In genomic region chr4:124708518-124709477, GRCm38 (mm10) we compare ENCODE assay signal across 8 mouse cellular contexts. TPM values are rescaled to one million over a fixed set of nuclear protein-coding genes. Genes with fewer than 3 reads are reported as not detected.
A peak's percentile ranks its signal among the peaks of the same experiment; 100 is the strongest.
DNase-seq lines count a peak whose midpoint lies in the region; ATAC-seq lines count a peak whose summit lies in the region.

No protein-coding gene starts in this region.

- peak overlapping the region; percentile 57 for H3K4me2 ChIP-seq in forebrain, embryonic 11.5 days (ENCODE audit: low read depth, low read length, severe bottlenecking)
- H3K4me2 ChIP-seq in heart, embryonic 15.5 days = peak overlapping the region; percentile 86
- peak overlapping the region; percentile 84 for H3K4me2 ChIP-seq in liver, embryonic 16.5 days (ENCODE audit: low read depth, low read length)
- H3K4me2 ChIP-seq in neural tube, embryonic 11.5 days (ENCODE audit: low read depth) = peak overlapping the region; percentile 41
- peak overlapping the region; percentile 74 for H3K4me2 ChIP-seq in stomach, embryonic 16.5 days (ENCODE audit: low read depth, low read length)

- peak overlapping the region; percentile 66; the same call in 1 of the 2 replicates for H3K27ac ChIP-seq in forebrain, embryonic 11.5 days (ENCODE audit: low read depth, low read length)
- H3K27ac ChIP-seq in heart, embryonic 15.5 days = peak overlapping the region; percentile 94
- H3K27ac ChIP-seq in liver, embryonic 16.5 days (ENCODE audit: low read length) = peak overlapping the region; percentile 90
- peak overlapping the region; percentile 71 for H3K27ac ChIP-seq in neural tube, embryonic 11.5 days (ENCODE audit: low read depth, low read length)
- H3K27ac ChIP-seq in stomach, embryonic 16.5 days (ENCODE audit: low read length) = peak overlapping the region; percentile 99

- H3K9ac ChIP-seq in forebrain, embryonic 11.5 days (ENCODE audit: low read length) = peak overlapping the region; percentile 51
- peak overlapping the region; percentile 49 for H3K9ac ChIP-seq in heart, embryonic 15.5 days
- H3K9ac ChIP-seq in liver, embryonic 16.5 days (ENCODE audit: low read depth, low read length) = peak overlapping the region; percentile 61
- no peak overlapping the region for H3K9ac ChIP-seq in neural tube, embryonic 11.5 days (ENCODE audit: low read length)
- peak overlapping the region; percentile 70 for H3K9ac ChIP-seq in stomach, embryonic 16.5 days (ENCODE audit: low read length)

- H3K4me1 ChIP-seq in forebrain, embryonic 11.5 days (replicated peaks; ENCODE audit: control insufficient read depth, insufficient read depth, low read length) = peaks cover 26% of the 10 kb centered on the region
- peaks cover 46% of the 10 kb centered on the region for H3K4me1 ChIP-seq in heart, embryonic 15.5 days (replicated peaks)
- H3K4me1 ChIP-seq in liver, embryonic 16.5 days (ENCODE audit: control insufficient read depth, low read depth, low read length) = peaks cover 56% of the 10 kb centered on the region
- H3K4me1 ChIP-seq in neural tube, embryonic 11.5 days (ENCODE audit: control insufficient read depth, insufficient read depth, low read length) = peaks cover 26% of the 10 kb centered on the region
- H3K4me1 ChIP-seq in stomach, embryonic 16.5 days (ENCODE audit: control insufficient read depth, insufficient read depth, low read length) = peaks cover 35% of the 10 kb centered on the region

- H3K27me3 ChIP-seq in forebrain, embryonic 11.5 days (ENCODE audit: control insufficient read depth, insufficient read depth, low read length) = no peaks in the 10 kb centered on the region; the same call in 1 of the 2 replicates
- no peaks in the 10 kb centered on the region for H3K27me3 ChIP-seq in heart, embryonic 15.5 days
- H3K27me3 ChIP-seq in liver, embryonic 16.5 days (ENCODE audit: control insufficient read depth, insufficient read depth, low read depth, low read length) = no peaks in the 10 kb centered on the region
- peaks cover 7% of the 10 kb centered on the region; the same call in 1 of the 2 replicates for H3K27me3 ChIP-seq in neural tube, embryonic 11.5 days (ENCODE audit: control insufficient read depth, insufficient read depth, low read length)
- no peaks in the 10 kb centered on the region for H3K27me3 ChIP-seq in stomach, embryonic 16.5 days (ENCODE audit: control insufficient read depth, insufficient read depth, low read length)

- peak; percentile 97 for DNase-seq in 3T3-L1 (ENCODE audit: low read depth, low spot score)
- DNase-seq in adrenal gland, adult 8-10 months = peak; percentile 94
- peak; percentile 91 for DNase-seq in forebrain, embryonic 11.5 days (ENCODE audit: low spot score)
- DNase-seq in kidney, postnatal 14 days = peak; percentile 93
- DNase-seq in neural tube, embryonic 11.5 days (ENCODE audit: low spot score) = peak; percentile 85

- peak; percentile 77 for ATAC-seq in forebrain, embryonic 11.5 days (replicated peaks; ENCODE audit: low FRiP score)
- ATAC-seq in heart, embryonic 15.5 days (replicated peaks; ENCODE audit: insufficient number of reproducible peaks, insufficient read depth, low FRiP score, low read depth) = peak; percentile 86
- ATAC-seq in liver, embryonic 16.5 days (ENCODE audit: low read depth) = peak; percentile 80
- ATAC-seq in neural tube, embryonic 11.5 days (ENCODE audit: insufficient read depth, low FRiP score, low TSS enrichment) = no peak
- peak; percentile 93 for ATAC-seq in stomach, embryonic 16.5 days (ENCODE audit: insufficient read depth, low FRiP score)

- no peaks in the 10 kb centered on the region for H3K9me3 ChIP-seq in forebrain, embryonic 11.5 days (ENCODE audit: control insufficient read depth, low read length)
- H3K9me3 ChIP-seq in heart, embryonic 15.5 days (replicated peaks) = no peaks in the 10 kb centered on the region
- H3K9me3 ChIP-seq in liver, embryonic 16.5 days (replicated peaks; ENCODE audit: control insufficient read depth, low read length) = no peaks in the 10 kb centered on the region
- H3K9me3 ChIP-seq in neural tube, embryonic 11.5 days (ENCODE audit: control insufficient read depth, low read length) = no peaks in the 10 kb centered on the region
- no peaks in the 10 kb centered on the region for H3K9me3 ChIP-seq in stomach, embryonic 16.5 days (replicated peaks; ENCODE audit: control insufficient read depth, low read length)

- peak overlapping the region; percentile 24; the same call in 1 of the 2 replicates for H3K4me3 ChIP-seq in forebrain, embryonic 11.5 days (ENCODE audit: low read depth, low read length)
- peak overlapping the region; percentile 55 for H3K4me3 ChIP-seq in heart, embryonic 15.5 days
- H3K4me3 ChIP-seq in liver, embryonic 16.5 days (ENCODE audit: low read depth, low read length) = peak overlapping the region; percentile 60
- H3K4me3 ChIP-seq in neural tube, embryonic 11.5 days (ENCODE audit: low read depth, low read length) = peak overlapping the region; percentile 23
- peak overlapping the region; percentile 45 for H3K4me3 ChIP-seq in stomach, embryonic 16.5 days (replicated peaks; ENCODE audit: low read length)

- 1% methylated on average over 41 of the region's 41 CpGs for WGBS in forebrain, embryonic 11.5 days
- under 1% methylated on average over 41 of the region's 41 CpGs for WGBS in heart, embryonic 15.5 days
- WGBS in liver, embryonic 16.5 days (ENCODE audit: insufficient replicate concordance) = 2% methylated on average over 41 of the region's 41 CpGs
- 2% methylated on average over 41 of the region's 41 CpGs for WGBS in neural tube, embryonic 11.5 days
- 1% methylated on average over 41 of the region's 41 CpGs for WGBS in stomach, embryonic 16.5 days

- no peaks in the 10 kb centered on the region for H3K36me3 ChIP-seq in forebrain, embryonic 11.5 days (ENCODE audit: control insufficient read depth, insufficient read depth, low read length)
- H3K36me3 ChIP-seq in heart, embryonic 15.5 days = peaks cover 3% of the 10 kb centered on the region; the same call in 1 of the 2 replicates
- H3K36me3 ChIP-seq in liver, embryonic 16.5 days (ENCODE audit: control insufficient read depth, insufficient read depth) = no peaks in the 10 kb centered on the region; the same call in 1 of the 2 replicates
- no peaks in the 10 kb centered on the region for H3K36me3 ChIP-seq in neural tube, embryonic 11.5 days (ENCODE audit: control insufficient read depth, insufficient read depth, low read length)
- H3K36me3 ChIP-seq in stomach, embryonic 16.5 days (ENCODE audit: control insufficient read depth, insufficient read depth, low read length) = 0 out of 2 replicates have a peak, but pooled peaks cover 4% of the 10 kb centered on the region

RNA-seq across cellular contexts. Expression of gene Sf3a3, which starts 5.8 kb away (rescaled TPM):
- 10 to 100 TPM; 33.5 to 42.5 (median 37.2) TPM for total RNA-seq in adrenal gland, adult 8-10 months (2022)
- 218 and 220 TPM in 2 replicates for polyA plus RNA-seq in forebrain, embryonic 11.5 days (2014; fragmentation: Nextera tagmentation; extraction: Ambion mirVana)
- 73.6 and 86.5 TPM in 2 replicates for polyA plus RNA-seq in heart, embryonic 15.5 days (2015; fragmentation: Nextera tagmentation; extraction: Ambion mirVana)
- polyA plus RNA-seq in liver, embryonic 16.5 days (2015; fragmentation: Nextera tagmentation; extraction: Ambion mirVana) = 49.4 and 54.4 TPM in 2 replicates
- 196 TPM in 2 replicates for polyA plus RNA-seq in neural tube, embryonic 11.5 days (2014; fragmentation: Nextera tagmentation; extraction: Ambion mirVana)
- polyA plus RNA-seq in stomach, embryonic 16.5 days (2015; fragmentation: Nextera tagmentation; extraction: Ambion mirVana) = 114 and 118 TPM in 2 replicates

RNA-seq across cellular contexts. Expression of gene Fhl3, which starts 8.3 kb away (rescaled TPM):
- 10 to 100 TPM in 2 of 4 experiments, 1 to 10 TPM in 2; 5.5 to 12.8 (median 8.9) TPM for total RNA-seq in adrenal gland, adult 8-10 months (2022)
- 5.5 and 6.4 TPM in 2 replicates for polyA plus RNA-seq in forebrain, embryonic 11.5 days (2014; fragmentation: Nextera tagmentation; extraction: Ambion mirVana)
- 6.2 and 7.5 TPM in 2 replicates for polyA plus RNA-seq in heart, embryonic 15.5 days (2015; fragmentation: Nextera tagmentation; extraction: Ambion mirVana)
- 2.5 TPM in 2 replicates for polyA plus RNA-seq in liver, embryonic 16.5 days (2015; fragmentation: Nextera tagmentation; extraction: Ambion mirVana)
- polyA plus RNA-seq in neural tube, embryonic 11.5 days (2014; fragmentation: Nextera tagmentation; extraction: Ambion mirVana) = 6.2 and 6.5 TPM in 2 replicates
- polyA plus RNA-seq in stomach, embryonic 16.5 days (2015; fragmentation: Nextera tagmentation; extraction: Ambion mirVana) = 10.1 and 10.8 TPM in 2 replicates

RNA-seq across cellular contexts. Expression of gene Utp11, which starts 15.4 kb away (rescaled TPM):
- total RNA-seq in adrenal gland, adult 8-10 months (2022) = 10 to 100 TPM; 31.2 to 40.7 (median 34.4) TPM
- 55.3 and 63.2 TPM in 2 replicates for polyA plus RNA-seq in forebrain, embryonic 11.5 days (2014; fragmentation: Nextera tagmentation; extraction: Ambion mirVana)
- polyA plus RNA-seq in heart, embryonic 15.5 days (2015; fragmentation: Nextera tagmentation; extraction: Ambion mirVana) = 42.6 and 47.5 TPM in 2 replicates
- polyA plus RNA-seq in liver, embryonic 16.5 days (2015; fragmentation: Nextera tagmentation; extraction: Ambion mirVana) = 19.9 and 22.7 TPM in 2 replicates
- 54.0 and 56.7 TPM in 2 replicates for polyA plus RNA-seq in neural tube, embryonic 11.5 days (2014; fragmentation: Nextera tagmentation; extraction: Ambion mirVana)
- polyA plus RNA-seq in stomach, embryonic 16.5 days (2015; fragmentation: Nextera tagmentation; extraction: Ambion mirVana) = 85.7 and 88.8 TPM in 2 replicates

RNA-seq across cellular contexts. Expression of gene Inpp5b, which starts 32.9 kb away (rescaled TPM):
- 10 to 100 TPM; 24.9 to 36.2 (median 29.7) TPM for total RNA-seq in adrenal gland, adult 8-10 months (2022)
- 34.1 and 36.8 TPM in 2 replicates for polyA plus RNA-seq in forebrain, embryonic 11.5 days (2014; fragmentation: Nextera tagmentation; extraction: Ambion mirVana)
- 13.7 and 15.5 TPM in 2 replicates for polyA plus RNA-seq in heart, embryonic 15.5 days (2015; fragmentation: Nextera tagmentation; extraction: Ambion mirVana)
- 32.7 and 39.1 TPM in 2 replicates for polyA plus RNA-seq in liver, embryonic 16.5 days (2015; fragmentation: Nextera tagmentation; extraction: Ambion mirVana)
- 24.9 and 25.5 TPM in 2 replicates for polyA plus RNA-seq in neural tube, embryonic 11.5 days (2014; fragmentation: Nextera tagmentation; extraction: Ambion mirVana)
- polyA plus RNA-seq in stomach, embryonic 16.5 days (2015; fragmentation: Nextera tagmentation; extraction: Ambion mirVana) = 33.0 and 35.8 TPM in 2 replicates

RNA-seq across cellular contexts. Expression of gene Pou3f1, which starts 52.2 kb away (rescaled TPM):
- under 1 TPM; 0.06 to 0.15 (median 0.11) TPM for total RNA-seq in adrenal gland, adult 8-10 months (2022)
- polyA plus RNA-seq in forebrain, embryonic 11.5 days (2014; fragmentation: Nextera tagmentation; extraction: Ambion mirVana) = 8.6 and 11.7 TPM in 2 replicates
- polyA plus RNA-seq in heart, embryonic 15.5 days (2015; fragmentation: Nextera tagmentation; extraction: Ambion mirVana) = 0.14 and 0.15 TPM in 2 replicates
- polyA plus RNA-seq in liver, embryonic 16.5 days (2015; fragmentation: Nextera tagmentation; extraction: Ambion mirVana) = not detected in 2 replicates
- polyA plus RNA-seq in neural tube, embryonic 11.5 days (2014; fragmentation: Nextera tagmentation; extraction: Ambion mirVana) = 17.0 and 17.1 TPM in 2 replicates
- 0.13 and 0.14 TPM in 2 replicates for polyA plus RNA-seq in stomach, embryonic 16.5 days (2015; fragmentation: Nextera tagmentation; extraction: Ambion mirVana)
